Mouse (Mus musculus) thymus, postnatal 36 days (tissue): ENCODE results near the gene Scgb1b10.
"Not testable (repeated sequence)": the region's sequence is repeated elsewhere in the genome, so short reads cannot be mapped to it uniquely, and the experiment has no call there.

Source experiments
- DNase-seq, 2 experiments: peaks; one replicate each; pipeline ENCODE4 v3.0.0; 2022; ENCODE audit warnings: mixed read lengths in 2 of 2

The Scgb1b10 gene

DNA sequence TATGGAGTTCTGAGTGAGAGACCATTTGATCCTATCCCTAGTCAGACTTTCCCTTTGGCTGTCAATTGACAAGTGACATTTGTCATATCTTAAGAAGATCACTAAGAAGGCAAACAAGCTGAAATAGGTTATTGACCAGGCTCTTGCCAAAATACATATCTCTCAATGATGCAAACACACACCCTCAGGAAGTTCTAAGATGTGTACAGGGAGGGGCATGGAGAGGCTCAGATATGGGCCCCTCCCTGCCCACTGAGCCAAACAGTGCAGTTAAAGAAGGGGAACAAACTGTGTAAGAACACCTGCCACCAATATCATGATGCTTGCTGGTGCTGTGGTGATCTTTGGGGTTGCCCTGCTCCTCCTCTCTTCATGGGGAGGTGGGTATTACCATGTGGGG, at the start of gene Scgb1b10:
TSS of gene Scgb1b10 (plus strand) at position 301 of the 400 bp plus-strand sequence.
- not testable (repeated sequence) for DNase-seq
